Mouse (Mus musculus): ENCODE measurements around the gene Hnrnpu. TPM values are rescaled to one million over a fixed set of nuclear protein-coding genes. Genes with fewer than 3 reads are reported as not detected.

Hnrnpu gene
- polyA plus RNA-seq, 1 experiment from 2014 or later, result 842 TPM

- H3K4me1 ChIP-seq (ENCODE audit: control insufficient read depth, insufficient read depth, low read length), result peaks cover 7% of the 10 kb centered on the region; the same call in 1 of the 2 replicates
- no peaks in the 10 kb centered on the region for H3K27me3 ChIP-seq (ENCODE audit: control insufficient read depth, insufficient read depth, low read length)
- no peaks in the 10 kb centered on the region for H3K9me3 ChIP-seq (ENCODE audit: control insufficient read depth, low read length)
- H3K4me2 ChIP-seq (ENCODE audit: low read depth, severe bottlenecking), result no peak overlapping the region
- H3K9ac ChIP-seq (ENCODE audit: low read length), result no peak overlapping the region
- ATAC-seq (ENCODE audit: insufficient number of reproducible peaks, low FRiP score, low TSS enrichment, low read depth) (no peak), DNase-seq (ENCODE audit: low spot score) (no peak)
- no peak overlapping the region for H3K27ac ChIP-seq (replicated peaks; ENCODE audit: low read depth, low read length)
- H3K36me3 ChIP-seq (ENCODE audit: control insufficient read depth, insufficient read depth, low read length), result peaks cover 17% of the 10 kb centered on the region; the same call in 1 of the 2 replicates
- no peak overlapping the region for H3K4me3 ChIP-seq (ENCODE audit: low read depth, low read length)
- WGBS, result 76% methylated on average over 1 of the region's 1 CpGs
Measured at GRCm38 (mm10) chr1:178323235-178323634, 14.4 kb downstream of the Hnrnpu start.

- Histone ChIP-seq H3K36me3 (ENCODE audit: control insufficient read depth, insufficient read depth, low read length) (peaks cover 17% of the 10 kb centered on the region; the same call in 1 of the 2 replicates), H3K9ac (ENCODE audit: low read length) (no peak overlapping the region), H3K27ac (replicated peaks; ENCODE audit: low read depth, low read length) (no peak overlapping the region), H3K27me3 (ENCODE audit: control insufficient read depth, insufficient read depth, low read length) (no peaks in the 10 kb centered on the region), H3K9me3 (ENCODE audit: control insufficient read depth, low read length) (no peaks in the 10 kb centered on the region), H3K4me2 (ENCODE audit: low read depth, severe bottlenecking) (no peak overlapping the region), H3K4me1 (ENCODE audit: control insufficient read depth, insufficient read depth, low read length) (peaks cover 7% of the 10 kb centered on the region; the same call in 1 of the 2 replicates), H3K4me3 (ENCODE audit: low read depth, low read length) (no peak overlapping the region)
- 77% methylated on average over 4 of the region's 4 CpGs for WGBS
- DNase-seq (ENCODE audit: low spot score) (no peak), ATAC-seq (ENCODE audit: insufficient number of reproducible peaks, low FRiP score, low TSS enrichment, low read depth) (no peak)
Measured at GRCm38 (mm10) chr1:178321730-178322357, 15.8 kb downstream of the Hnrnpu start.

- 52% methylated on average over 5 of the region's 5 CpGs for WGBS
- no peaks in the 10 kb centered on the region for H3K9me3 ChIP-seq (ENCODE audit: control insufficient read depth, low read length)
- H3K9ac ChIP-seq (ENCODE audit: low read length), result no peak overlapping the region
- peaks cover 7% of the 10 kb centered on the region; the same call in 1 of the 2 replicates for H3K4me1 ChIP-seq (ENCODE audit: control insufficient read depth, insufficient read depth, low read length)
- no peaks in the 10 kb centered on the region for H3K27me3 ChIP-seq (ENCODE audit: control insufficient read depth, insufficient read depth, low read length)
- DNase-seq (ENCODE audit: low spot score) (peak; percentile 34), ATAC-seq (ENCODE audit: insufficient number of reproducible peaks, low FRiP score, low TSS enrichment, low read depth) (no peak)
- peak overlapping the region; percentile 45; the same call in 1 of the 2 replicates for H3K4me3 ChIP-seq (ENCODE audit: low read depth, low read length)
- peak overlapping the region; percentile 57 for H3K4me2 ChIP-seq (ENCODE audit: low read depth, severe bottlenecking)
- H3K36me3 ChIP-seq (ENCODE audit: control insufficient read depth, insufficient read depth, low read length), result peaks cover 15% of the 10 kb centered on the region; the same call in 1 of the 2 replicates
- peak overlapping the region; percentile 99; the same call in 1 of the 2 replicates for H3K27ac ChIP-seq (replicated peaks; ENCODE audit: low read depth, low read length)
Measured at GRCm38 (mm10) chr1:178320723-178321590, 16.6 kb downstream of the Hnrnpu start.

- Histone ChIP-seq H3K36me3 (ENCODE audit: control insufficient read depth, insufficient read depth, low read length) (peaks cover 15% of the 10 kb centered on the region; the same call in 1 of the 2 replicates), H3K27me3 (ENCODE audit: control insufficient read depth, insufficient read depth, low read length) (no peaks in the 10 kb centered on the region), H3K4me2 (ENCODE audit: low read depth, severe bottlenecking) (peak overlapping the region; percentile 57), H3K4me1 (ENCODE audit: control insufficient read depth, insufficient read depth, low read length) (peaks cover 7% of the 10 kb centered on the region; the same call in 1 of the 2 replicates), H3K9me3 (ENCODE audit: control insufficient read depth, low read length) (no peaks in the 10 kb centered on the region), H3K27ac (replicated peaks; ENCODE audit: low read depth, low read length) (peak overlapping the region; percentile 99; the same call in 1 of the 2 replicates), H3K4me3 (ENCODE audit: low read depth, low read length) (peak overlapping the region; percentile 45), H3K9ac (ENCODE audit: low read length) (peak overlapping the region; percentile 97)
- DNase-seq (ENCODE audit: low spot score) (peak; percentile 47), ATAC-seq (ENCODE audit: insufficient number of reproducible peaks, low FRiP score, low TSS enrichment, low read depth) (no peak)
- 32% methylated on average over 8 of the region's 8 CpGs for WGBS
Measured at GRCm38 (mm10) chr1:178320038-178320722, 17.4 kb downstream of the Hnrnpu start.

GRCm38 (mm10) chr1:178319295-178320037 is 18.1 kb downstream of the Hnrnpu start:
- Histone ChIP-seq H3K4me3 (ENCODE audit: low read depth, low read length) (peak overlapping the region; percentile 45), H3K9me3 (ENCODE audit: control insufficient read depth, low read length) (no peaks in the 10 kb centered on the region), H3K27ac (replicated peaks; ENCODE audit: low read depth, low read length) (peak overlapping the region; percentile 99), H3K4me1 (ENCODE audit: control insufficient read depth, insufficient read depth, low read length) (peaks cover 7% of the 10 kb centered on the region; the same call in 1 of the 2 replicates), H3K36me3 (ENCODE audit: control insufficient read depth, insufficient read depth, low read length) (peaks cover 11% of the 10 kb centered on the region; the same call in 1 of the 2 replicates), H3K9ac (ENCODE audit: low read length) (peak overlapping the region; percentile 97), H3K4me2 (ENCODE audit: low read depth, severe bottlenecking) (peak overlapping the region; percentile 57), H3K27me3 (ENCODE audit: control insufficient read depth, insufficient read depth, low read length) (no peaks in the 10 kb centered on the region)
- 5% methylated on average over 12 of the region's 12 CpGs for WGBS
- ATAC-seq (ENCODE audit: insufficient number of reproducible peaks, low FRiP score, low TSS enrichment, low read depth) (peak; percentile 18; the same call in 1 of the 2 replicates), DNase-seq (ENCODE audit: low spot score) (peak; percentile 68)

GRCm38 (mm10) chr1:178318389-178319184 is 19.0 kb downstream of the Hnrnpu start, which contains the start of gene Cox20:
Gene Cox20 (plus strand): TSS chr1:178319130.
- no peaks in the 10 kb centered on the region for H3K9me3 ChIP-seq (ENCODE audit: control insufficient read depth, low read length)
- peaks cover 7% of the 10 kb centered on the region; the same call in 1 of the 2 replicates for H3K4me1 ChIP-seq (ENCODE audit: control insufficient read depth, insufficient read depth, low read length)
- H3K4me2 ChIP-seq (ENCODE audit: low read depth, severe bottlenecking), result peak within 1 kb of the TSS; percentile 57
- H3K9ac ChIP-seq (ENCODE audit: low read length), result peak within 1 kb of the TSS; percentile 97
- peak; percentile 97 for DNase-seq (ENCODE audit: low spot score)
- peak within 1 kb of the TSS; percentile 45 for H3K4me3 ChIP-seq (ENCODE audit: low read depth, low read length)
- peak within 1 kb of the TSS; percentile 99 for H3K27ac ChIP-seq (replicated peaks; ENCODE audit: low read depth, low read length)
- WGBS, result under 1% methylated on average over 82 of the region's 83 CpGs
- peaks cover 11% of the 10 kb centered on the region; the same call in 1 of the 2 replicates for H3K36me3 ChIP-seq (ENCODE audit: control insufficient read depth, insufficient read depth, low read length)
- ATAC-seq (ENCODE audit: insufficient number of reproducible peaks, low FRiP score, low TSS enrichment, low read depth), result peak; percentile 96
- no peaks in the 10 kb centered on the region for H3K27me3 ChIP-seq (ENCODE audit: control insufficient read depth, insufficient read depth, low read length)

GRCm38 (mm10) chr1:178318002-178318388 is 19.6 kb downstream of the Hnrnpu start:
- under 1% methylated on average over 17 of the region's 17 CpGs for WGBS
- DNase-seq (ENCODE audit: low spot score) (peak; percentile 89), ATAC-seq (ENCODE audit: insufficient number of reproducible peaks, low FRiP score, low TSS enrichment, low read depth) (peak; percentile 62)
- Histone ChIP-seq H3K36me3 (ENCODE audit: control insufficient read depth, insufficient read depth, low read length) (peaks cover 8% of the 10 kb centered on the region; the same call in 1 of the 2 replicates), H3K9me3 (ENCODE audit: control insufficient read depth, low read length) (no peaks in the 10 kb centered on the region), H3K9ac (ENCODE audit: low read length) (peak overlapping the region; percentile 97), H3K4me2 (ENCODE audit: low read depth, severe bottlenecking) (peak overlapping the region; percentile 57), H3K4me3 (ENCODE audit: low read depth, low read length) (peak overlapping the region; percentile 45), H3K27ac (replicated peaks; ENCODE audit: low read depth, low read length) (peak overlapping the region; percentile 99), H3K27me3 (ENCODE audit: control insufficient read depth, insufficient read depth, low read length) (no peaks in the 10 kb centered on the region), H3K4me1 (ENCODE audit: control insufficient read depth, insufficient read depth, low read length) (peaks cover 7% of the 10 kb centered on the region; the same call in 1 of the 2 replicates)

All from limb, embryonic 11.5 days (tissue).